Comparison of ENCODE assay signal across 32 mouse cellular contexts in genomic region chr4:53261556-53262140, GRCm38 (mm10).
A peak's percentile ranks its signal among the peaks of the same experiment; 100 is the strongest.
DNase-seq lines count a peak whose midpoint lies in the region; ATAC-seq and TF ChIP-seq lines count a peak whose summit lies in the region.
"Had no signal": no experiment of that assay in that cellular context is flagged by ENCODE, and none has a peak within 500 bp of the region (broad histone marks: within the 10 kb centered on the region; RNA-seq: fewer than 3 reads in every experiment).

No protein-coding gene starts in this region.

- H3K4me3 ChIP-seq in heart, adult 2 months = no peak overlapping the region
- H3K4me3 ChIP-seq in heart, embryonic 10.5 days = no peak overlapping the region
- H3K4me3 ChIP-seq in myocyte = no peak overlapping the region
- H3K4me3 ChIP-seq: embryonic facial prominence, embryonic 13.5 days; forebrain, embryonic 10.5 days; forebrain, embryonic 15.5 days; gastrocnemius, adult 2 months; hindbrain, embryonic 12.5 days; intestine, embryonic 15.5 days; midbrain, embryonic 10.5 days; midbrain, embryonic 15.5 days; neural tube, embryonic 12.5 days had no signal

- no peak overlapping the region for H3K9ac ChIP-seq in heart, adult 2 months (ENCODE audit: low read depth, low read length)
- H3K9ac ChIP-seq: embryonic facial prominence, embryonic 13.5 days; forebrain, embryonic 15.5 days; hindbrain, embryonic 12.5 days; intestine, embryonic 15.5 days; liver, embryonic 14.5 days; midbrain, embryonic 15.5 days; neural tube, embryonic 12.5 days had no signal

- no peak for DNase-seq in heart, adult 2 months
- DNase-seq in heart, embryonic 10.5 days (ENCODE audit: low spot score) = no peak
- DNase-seq in A20 (ENCODE audit: low read depth, low spot score) = peak; percentile 61
- DNase-seq in adipocyte (ENCODE audit: low spot score) = peak; percentile 71
- no peak for DNase-seq in cerebellum, adult 8-10 months
- DNase-seq: B cell, adult 2 months; cerebellum, adult 11-12 months; cerebellum, postnatal 10 days; gastrocnemius, adult 2 months; heart, postnatal 36 days; liver; lung, adult 2 months; lung, postnatal 10 days; retina, postnatal 1 day; right cerebral cortex, postnatal 14 days; thymus, adult 18-20 months; thymus, postnatal 36 days had no signal

- H3K4me1 ChIP-seq in heart, adult 2 months (ENCODE audit: control insufficient read depth, insufficient read depth, low read length) = peaks cover 6% of the 10 kb centered on the region
- peaks cover 12% of the 10 kb centered on the region for H3K4me1 ChIP-seq in heart, embryonic 10.5 days

- H3K36me3 ChIP-seq in heart, adult 2 months (ENCODE audit: control insufficient read depth, insufficient read depth, low read length) = peaks cover 4% of the 10 kb centered on the region; the same call in 1 of the 2 replicates
- H3K36me3 ChIP-seq in heart, embryonic 10.5 days = no peaks in the 10 kb centered on the region
- H3K36me3 ChIP-seq in myocyte (ENCODE audit: control insufficient read depth, insufficient read depth) = no peaks in the 10 kb centered on the region
- H3K36me3 ChIP-seq: embryonic facial prominence, embryonic 13.5 days; forebrain, embryonic 10.5 days; forebrain, embryonic 15.5 days; hindbrain, embryonic 12.5 days; intestine, embryonic 15.5 days; midbrain, embryonic 10.5 days; midbrain, embryonic 15.5 days; neural tube, embryonic 12.5 days had no signal

- H3ac ChIP-seq in myocyte (ENCODE audit: control insufficient read depth, insufficient read length) = no peak overlapping the region

- TF ChIP-seq CTCF in heart, adult 2 months (IDR thresholded peaks at IDR 0.05) = no peak

- ATAC-seq in frontal cortex, adult (ENCODE audit: low TSS enrichment) = no peak
- ATAC-seq: activated CD4-positive, CD25-positive, alpha-beta regulatory T cell, adult 4 months; forebrain, embryonic 15.5 days; hindbrain, postnatal 0 days; intestine, embryonic 15.5 days; midbrain, embryonic 15.5 days had no signal

- no peak for TF ChIP-seq POLR2A in heart, adult 2 months (IDR thresholded peaks at IDR 0.05; ENCODE audit: insufficient read depth, low read depth, low read length)
- TF ChIP-seq POLR2A in myocyte (IDR thresholded peaks at IDR 0.05; ENCODE audit: insufficient read length, low read depth) = no peak

- no peaks in the 10 kb centered on the region for H3K9me3 ChIP-seq in heart, embryonic 10.5 days
- H3K9me3 ChIP-seq: embryonic facial prominence, embryonic 13.5 days; forebrain, embryonic 10.5 days; forebrain, embryonic 15.5 days; hindbrain, embryonic 12.5 days; intestine, embryonic 15.5 days; midbrain, embryonic 10.5 days; midbrain, embryonic 15.5 days; neural tube, embryonic 12.5 days had no signal

- intact Hi-C loops in heart, adult 2 months (cut with DNase I) = loop anchor here (2.0 to 5.0 kb wide), 3 partner anchors 43 to 144 kb away; no protein-coding TSS in a partner anchor

- 0 out of 2 replicates have a peak, but pooled peaks have one; percentile 43 for TF ChIP-seq EP300 in heart, adult 2 months (IDR thresholded peaks at IDR 0.05; ENCODE audit: insufficient read depth, low read depth, low read length)

- H3K27me3 ChIP-seq in heart, adult 2 months (ENCODE audit: control insufficient read depth, insufficient read depth, low read length) = no peaks in the 10 kb centered on the region
- H3K27me3 ChIP-seq in heart, embryonic 10.5 days (ENCODE audit: insufficient read depth, poor library complexity, severe bottlenecking) = no peaks in the 10 kb centered on the region
- peaks cover 28% of the 10 kb centered on the region for H3K27me3 ChIP-seq in myocyte (ENCODE audit: control insufficient read depth, insufficient read depth, insufficient read length)
- H3K27me3 ChIP-seq: embryonic facial prominence, embryonic 13.5 days; forebrain, embryonic 15.5 days; hindbrain, embryonic 12.5 days; intestine, embryonic 15.5 days; midbrain, embryonic 15.5 days; neural tube, embryonic 12.5 days had no signal

- no peak overlapping the region for H3K27ac ChIP-seq in heart, adult 2 months
- H3K27ac ChIP-seq in heart, embryonic 10.5 days = no peak overlapping the region
- H3K27ac ChIP-seq: embryonic facial prominence, embryonic 13.5 days; forebrain, embryonic 10.5 days; forebrain, embryonic 15.5 days; gastrocnemius, adult 2 months; hindbrain, embryonic 12.5 days; hindbrain, postnatal 0 days; intestine, embryonic 15.5 days; kidney, postnatal 0 days; liver, embryonic 14.5 days; macrophage; midbrain, embryonic 10.5 days; midbrain, embryonic 15.5 days; neural tube, embryonic 12.5 days had no signal

- no peaks in the 10 kb centered on the region for H3K79me2 ChIP-seq in heart, adult 2 months (replicated peaks; ENCODE audit: control insufficient read depth, insufficient read depth, low read length)
- no peaks in the 10 kb centered on the region for H3K79me2 ChIP-seq in myocyte (ENCODE audit: control insufficient read depth, insufficient read depth)

- WGBS in heart, adult 2 months = 67% methylated on average over 6 of the region's 6 CpGs
- WGBS in heart, embryonic 10.5 days = 67% methylated on average over 6 of the region's 6 CpGs

- no peak overlapping the region for H3K4me2 ChIP-seq in myocyte (ENCODE audit: low read depth)
- H3K4me2 ChIP-seq: embryonic facial prominence, embryonic 13.5 days; forebrain, embryonic 15.5 days; hindbrain, embryonic 12.5 days; intestine, embryonic 15.5 days; midbrain, embryonic 15.5 days; neural tube, embryonic 12.5 days had no signal

TF ChIP-seq in myocyte, 11 proteins besides CTCF, POLR2A, EP300 and RAD21:
- no peak for TF ChIP-seq SRF (IDR thresholded peaks at IDR 0.05; ENCODE audit: control insufficient read depth, insufficient read length, low read depth)
- TF ChIP-seq USF1 (IDR thresholded peaks at IDR 0.05; ENCODE audit: low read depth) = no peak
- TF ChIP-seq MYOD1 (IDR thresholded peaks at IDR 0.05; ENCODE audit: control insufficient read depth in 1 of 3, insufficient read length in 2 of 3, low read depth in 2 of 3) = peak in 2 of 3 experiments; percentile 6 to 36
- TF ChIP-seq TCF3 (IDR thresholded peaks at IDR 0.05; ENCODE audit: insufficient read length, low read depth) = no peak

Comparison
In these comparisons a context has a peak if more than half of its experiments do, and no peak if none do; other contexts are left out.
1. DNase-seq: peak in A20 (single experiment) and adipocyte (single experiment); none in heart, adult 2 months (0 of 2), heart, embryonic 10.5 days (single experiment) and cerebellum, adult 8-10 months (single experiment).